Mouse (Mus musculus) liver, postnatal 0 days (tissue): ENCODE results near the gene Lasp1. TPM values are rescaled to one million over a fixed set of nuclear protein-coding genes. Genes with fewer than 3 reads are reported as not detected.

Source experiments
- ATAC-seq: fragments of 200-750 bp; cut with Nextera tagmentation; 2 replicates; pipeline ENCODE4 v1.8.0; 2017; ENCODE audit warnings: mild to moderate bottlenecking, moderate library complexity
- DNase-seq: peaks from one replicate; pipeline ENCODE4 v3.0.0-alpha.2; 2016
- H3K27ac ChIP-seq: fragments of 300-500 bp; sonication (generic); 2 replicates; pipeline ENCODE4 v1.5.1; 2014; ENCODE audit warnings: antibody characterized with exemption, moderate library complexity, mild to moderate bottlenecking, low read depth
- H3K27me3 ChIP-seq: fragments of 300-500 bp; sonication (generic); 2 replicates; pipeline ENCODE4 v1.6.1; 2014; ENCODE audit warnings: low read length, control low read depth, mixed read lengths; ENCODE audit not compliant: insufficient read depth
- H3K36me3 ChIP-seq: fragments of 300-500 bp; sonication (generic); replicated peaks from 2 replicates; pipeline ENCODE4 v1.6.1; 2014; ENCODE audit warnings: mild to moderate bottlenecking, control low read depth, low read length, moderate library complexity, mixed read lengths; ENCODE audit not compliant: insufficient read depth
- H3K4me1 ChIP-seq: fragments of 300-500 bp; sonication (generic); 2 replicates; pipeline ENCODE4 v1.6.1; 2014; ENCODE audit warnings: antibody characterized with exemption, mild to moderate bottlenecking, control low read depth; ENCODE audit not compliant: insufficient read depth
- H3K4me2 ChIP-seq: fragments of 300-500 bp; sonication (generic); 2 replicates; pipeline ENCODE4 v1.6.1; 2014; ENCODE audit warnings: low read depth, mild to moderate bottlenecking, low read length, moderate library complexity, mixed read lengths
- H3K4me3 ChIP-seq: fragments of 300-500 bp; sonication (generic); 2 replicates; pipeline ENCODE4 v1.5.1; 2014; ENCODE audit warnings: low read depth, low read length
- H3K9ac ChIP-seq: fragments of 300-500 bp; sonication (generic); replicated peaks from 2 replicates; pipeline ENCODE4 v1.6.1; 2014; ENCODE audit warnings: mild to moderate bottlenecking, moderate library complexity
- H3K9me3 ChIP-seq: fragments of 300-500 bp; sonication (generic); 2 replicates; pipeline ENCODE4 v1.6.1; 2016; ENCODE audit warnings: mild to moderate bottlenecking, control low read depth, low read length, mixed read lengths
- CTCF ChIP-seq: sonication (generic); IDR thresholded peaks from 2 replicates; pipeline ENCODE4 v1.5.1; 2016; ENCODE audit warnings: antibody characterized with exemption, low read depth
- EP300 ChIP-seq: IDR thresholded peaks from 2 replicates; pipeline ENCODE4 v1.6.1; 2016; ENCODE audit warnings: antibody characterized with exemption, low read depth, mild to moderate bottlenecking
- WGBS: fragments of 180-500 bp; shearing (Covaris S2); extraction: QIAGEN DNeasy Blood & Tissue Kit; methylation state at CpG from one replicate; pipeline ENCODE4 v1.1.7; 2014; ENCODE audit not compliant: insufficient replicate concordance; 5-methylcytosine and 5-hydroxymethylcytosine counted together
- polyA plus RNA-seq: library from polyadenylated mRNA; unstranded; fragments of >200 nt; fragmentation: Nextera tagmentation; extraction: Ambion mirVana; gene quantifications from 2 replicates; pipeline ENCODE4 v1.2.1, GENCODE M21; 2015

Gene Lasp1
- polyA plus RNA-seq, 1 experiment from 2014 or later: 32.2 TPM

GRCm38 (mm10) chr11:97840135-97840490 lies 41.3 kb downstream of the Lasp1 start:
- Histone ChIP-seq H3K27me3 (no peaks in the 10 kb centered on the region), H3K27ac (no peak overlapping the region), H3K4me1 (peaks cover 15% of the 10 kb centered on the region; the same call in 1 of the 2 replicates), H3K36me3 (peaks cover 8% of the 10 kb centered on the region), H3K9me3 (no peaks in the 10 kb centered on the region), H3K9ac (no peak overlapping the region), H3K4me3 (no peak overlapping the region), H3K4me2 (no peak overlapping the region)
- no peak for ATAC-seq
- no peak for DNase-seq
- no peak for TF ChIP-seq CTCF
- no peak for TF ChIP-seq EP300
- WGBS: 66% methylated on average over 2 of the region's 2 CpGs

GRCm38 (mm10) chr11:97840539-97840954 lies 41.7 kb downstream of the Lasp1 start, which contains the start of gene B230217C12Rik:
Gene B230217C12Rik, plus strand, starts transcription at chr11:97840780.
- Histone ChIP-seq H3K27me3 (no peaks in the 10 kb centered on the region), H3K9me3 (no peaks in the 10 kb centered on the region), H3K4me2 (peak within 1 kb of the TSS; percentile 76), H3K4me3 (peak within 1 kb of the TSS; percentile 43), H3K9ac (peak within 1 kb of the TSS; percentile 33), H3K27ac (no peak within 1 kb of the TSS), H3K36me3 (peaks cover 4% of the 10 kb centered on the region), H3K4me1 (peaks cover 15% of the 10 kb centered on the region; the same call in 1 of the 2 replicates)
- WGBS: 2% methylated on average over 6 of the region's 6 CpGs
- DNase-seq (no peak), ATAC-seq (0 out of 2 replicates have a peak, but pooled peaks have one; percentile 9)
- TF ChIP-seq EP300 (no peak), CTCF (peak; percentile 54)

DNA sequence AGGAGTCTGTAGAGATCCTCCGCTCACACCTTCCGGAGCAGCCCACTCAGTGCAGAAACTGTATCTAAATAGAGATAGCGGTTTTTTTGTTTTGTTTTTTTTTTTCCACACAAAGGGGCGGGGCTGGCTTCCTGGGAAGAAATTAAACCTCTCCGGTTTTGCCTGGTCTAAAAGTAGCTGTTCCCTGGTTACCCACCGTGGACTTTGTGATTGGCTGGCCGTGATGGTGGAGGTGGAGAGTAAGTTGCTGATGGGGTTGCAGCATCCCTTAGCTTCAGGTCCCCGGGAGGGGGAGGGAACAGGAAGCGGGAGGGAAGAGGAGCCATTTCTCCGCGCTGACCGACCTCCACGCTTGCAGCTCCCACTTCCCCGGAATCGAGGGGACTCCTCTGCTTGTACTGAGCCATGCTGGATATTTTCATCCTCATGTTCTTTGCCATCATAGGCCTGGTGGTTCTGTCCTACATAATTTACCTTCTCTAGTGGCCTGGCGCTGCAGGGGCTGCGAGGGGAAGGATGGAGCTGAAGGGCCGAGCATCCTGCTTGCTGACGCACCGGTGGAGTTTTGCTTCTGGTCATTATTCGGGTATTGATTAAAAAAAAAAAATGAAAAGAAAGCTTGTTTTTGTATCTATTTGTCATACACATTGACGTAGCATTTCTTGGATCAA lies 42.3 kb downstream of the Lasp1 start:
- WGBS: 8% methylated on average over 22 of the region's 22 CpGs
- no peaks in the 10 kb centered on the region for H3K36me3 ChIP-seq
- no peak for DNase-seq
- no peaks in the 10 kb centered on the region for H3K9me3 ChIP-seq
- no peaks in the 10 kb centered on the region for H3K27me3 ChIP-seq
- H3K4me1 ChIP-seq: peaks cover 15% of the 10 kb centered on the region; the same call in 1 of the 2 replicates
- peak; percentile 35; the same call in 1 of the 2 replicates for ATAC-seq
- peak overlapping the region; percentile 76 for H3K4me2 ChIP-seq
- TF ChIP-seq CTCF: no peak
- no peak for TF ChIP-seq EP300
- peak overlapping the region; percentile 43 for H3K4me3 ChIP-seq
- no peak overlapping the region for H3K27ac ChIP-seq
- H3K9ac ChIP-seq: peak overlapping the region; percentile 33

GRCm38 (mm10) chr11:97842001-97842400 lies 43.2 kb downstream of the Lasp1 start:
- 71% methylated on average over 4 of the region's 4 CpGs for WGBS
- Histone ChIP-seq H3K9ac (no peak overlapping the region), H3K4me1 (peaks cover 15% of the 10 kb centered on the region; the same call in 1 of the 2 replicates), H3K36me3 (no peaks in the 10 kb centered on the region), H3K27ac (no peak overlapping the region), H3K4me3 (no peak overlapping the region), H3K9me3 (no peaks in the 10 kb centered on the region), H3K27me3 (no peaks in the 10 kb centered on the region), H3K4me2 (no peak overlapping the region)
- ATAC-seq (no peak), DNase-seq (no peak)
- TF ChIP-seq EP300 (no peak), CTCF (no peak)

- H3K27ac ChIP-seq: peak overlapping the region; percentile 44
- WGBS: 49% methylated on average over 6 of the region's 6 CpGs
These were observed 51.6 kb downstream of the Lasp1 start for GRCm38 (mm10) chr11:97850367-97850766.

DNA sequence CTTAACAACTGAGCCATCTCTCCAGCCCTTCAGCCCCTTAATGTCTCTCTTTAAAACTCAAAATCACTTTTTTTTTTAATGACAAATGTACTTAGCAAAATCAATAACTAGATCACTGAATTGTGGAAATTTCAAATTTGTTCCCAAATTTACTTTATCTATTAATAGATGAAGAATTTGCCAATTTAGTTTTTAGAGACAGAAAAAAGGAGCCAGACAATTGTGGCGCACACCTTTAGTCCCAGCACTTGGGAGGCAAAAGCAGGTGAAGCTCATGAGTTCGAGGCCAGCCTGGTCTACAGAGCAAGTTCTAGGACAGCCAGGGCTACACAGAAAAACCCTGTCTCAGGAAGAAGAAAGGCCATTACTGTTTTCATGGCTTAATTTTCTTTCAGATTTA lies 52.8 kb downstream of the Lasp1 start:
- no peak overlapping the region for H3K27ac ChIP-seq
- no peaks in the 10 kb centered on the region for H3K36me3 ChIP-seq
- H3K4me3 ChIP-seq: no peak overlapping the region
- 67% methylated on average over 2 of the region's 2 CpGs for WGBS
- DNase-seq: no peak
- H3K4me2 ChIP-seq: no peak overlapping the region
- ATAC-seq: no peak
- H3K9me3 ChIP-seq: no peaks in the 10 kb centered on the region
- TF ChIP-seq CTCF (no peak), EP300 (no peak)
- H3K27me3 ChIP-seq: no peaks in the 10 kb centered on the region
- no peak overlapping the region for H3K9ac ChIP-seq
- no peaks in the 10 kb centered on the region for H3K4me1 ChIP-seq

More at GRCm38 (mm10) chr11:97850367-97850766, 51.6 kb downstream of the Lasp1 start:
- Histone ChIP-seq H3K4me1 (no peaks in the 10 kb centered on the region), H3K4me3 (no peak overlapping the region), H3K36me3 (no peaks in the 10 kb centered on the region), H3K9me3 (no peaks in the 10 kb centered on the region), H3K4me2 (no peak overlapping the region), H3K9ac (no peak overlapping the region), H3K27me3 (no peaks in the 10 kb centered on the region)
- TF ChIP-seq CTCF (no peak), EP300 (no peak)
- no peak for DNase-seq
- ATAC-seq: peak; percentile 95
